Mouse (Mus musculus) MEL (cell line): ENCODE data around the gene B9d1.

ENCODE experiments used
- BHLHE40 ChIP-seq: IDR thresholded peaks from 2 replicates; pipeline ENCODE4 v1.6.1; 2012; ENCODE audit warnings: low read depth, mild to moderate bottlenecking, inconsistent platforms, low read length, improper control_type of control experiment, borderline replicate concordance
- CTCF ChIP-seq, 3 experiments: IDR thresholded peaks in 2 of 3; conservative IDR thresholded peaks in 1 of 3; 2 replicates each; pipeline ENCODE4 v1.5.1; 2011 to 2012; ENCODE audit warnings: low read length in 3 of 3, low read depth in 2 of 3, mild to moderate bottlenecking in 2 of 3, improper control_type of control experiment in 1 of 3, inconsistent platforms in 1 of 3, mixed read lengths in 1 of 3, moderate library complexity in 1 of 3; ENCODE audit not compliant: control insufficient read depth in 1 of 3, insufficient read depth in 1 of 3, poor library complexity in 1 of 3, severe bottlenecking in 1 of 3
- ELF1 ChIP-seq: IDR thresholded peaks from 2 replicates; pipeline ENCODE4 v1.6.1; 2014; ENCODE audit warnings: low read depth, mild to moderate bottlenecking, inconsistent platforms, low read length, improper control_type of control experiment, moderate library complexity
- EP300 ChIP-seq, 2 experiments: IDR thresholded peaks; 2 replicates each; pipeline ENCODE4 v1.6.1; 2011; ENCODE audit warnings: improper control_type of control experiment in 2 of 2, low read length in 2 of 2, low read depth in 1 of 2, mild to moderate bottlenecking in 1 of 2
- GATA1 ChIP-seq: IDR thresholded peaks from 2 replicates; pipeline ENCODE4 v1.6.1; 2011; ENCODE audit warnings: low read depth, low read length, improper control_type of control experiment
- HCFC1 ChIP-seq: IDR thresholded peaks from 2 replicates; pipeline ENCODE4 v1.6.1; 2012; ENCODE audit warnings: low read depth, mild to moderate bottlenecking, inconsistent platforms, low read length, improper control_type of control experiment, moderate library complexity
- MAFK ChIP-seq: IDR thresholded peaks from 2 replicates; pipeline ENCODE4 v1.6.1; 2011; ENCODE audit warnings: low read depth, mild to moderate bottlenecking, low read length, improper control_type of control experiment, borderline replicate concordance
- MAX ChIP-seq: IDR thresholded peaks from 2 replicates; pipeline ENCODE4 v1.6.1; 2011; ENCODE audit warnings: low read length, improper control_type of control experiment
- NRF1 ChIP-seq: IDR thresholded peaks from 2 replicates; pipeline ENCODE4 v1.6.1; 2014; ENCODE audit warnings: low read depth, mild to moderate bottlenecking, inconsistent platforms, low read length, improper control_type of control experiment, moderate library complexity; ENCODE audit not compliant: poor library complexity, insufficient read depth, severe bottlenecking
- POLR2A ChIP-seq, 2 experiments: IDR thresholded peaks; 2 replicates each; pipeline ENCODE4 v1.6.1; 2011 to 2012; ENCODE audit warnings: low read length in 2 of 2, mild to moderate bottlenecking in 2 of 2, control low read depth in 1 of 2, improper control_type of control experiment in 1 of 2, low read depth in 1 of 2, moderate library complexity in 1 of 2; ENCODE audit not compliant: control insufficient read depth in 1 of 2, insufficient read depth in 1 of 2, poor library complexity in 1 of 2
- SMC3 ChIP-seq: IDR thresholded peaks from 2 replicates; pipeline ENCODE4 v1.6.1; 2011; ENCODE audit warnings: low read depth, low read length, improper control_type of control experiment
- USF1 ChIP-seq: IDR thresholded peaks from 2 replicates; pipeline ENCODE4 v1.6.1; 2014; ENCODE audit warnings: low read depth, mild to moderate bottlenecking, inconsistent platforms, low read length, improper control_type of control experiment, moderate library complexity
- ZKSCAN1 ChIP-seq: IDR thresholded peaks from 2 replicates; pipeline ENCODE4 v1.6.1; 2012; ENCODE audit warnings: low read depth, mild to moderate bottlenecking, inconsistent platforms, low read length, improper control_type of control experiment, moderate library complexity

DNA sequence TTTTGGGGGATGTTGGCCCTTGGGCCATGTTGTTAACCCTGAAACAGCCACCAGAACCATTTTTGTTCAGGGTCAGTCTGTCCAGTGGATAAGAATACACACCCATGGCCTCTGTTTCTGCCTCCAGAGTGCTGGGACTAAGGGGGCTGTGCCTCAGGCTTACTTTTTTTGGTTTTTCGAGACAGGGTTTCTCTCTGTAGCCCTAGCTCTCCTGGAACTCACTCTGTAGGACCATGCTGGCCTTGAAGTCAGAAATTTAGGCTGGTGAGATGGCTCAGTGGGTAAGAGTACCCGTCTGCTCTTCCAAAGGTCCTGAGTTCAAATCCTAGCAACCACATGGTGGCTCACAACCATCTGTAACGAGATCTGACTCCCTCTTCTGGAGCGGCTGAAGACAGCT, 26.2 kb upstream of the B9d1 start:
- TF ChIP-seq POLR2A (IDR thresholded peaks at IDR 0.05; ENCODE audit: control insufficient read depth in 1 of 2, insufficient read depth in 1 of 2, low read depth in 1 of 2, low read length in 2 of 2, poor library complexity in 1 of 2) = no peak
- no peak for TF ChIP-seq CTCF (IDR thresholded peaks at IDR 0.05 in 2 of 3, conservative IDR thresholded peaks at IDR 0.05 in 1 of 3; ENCODE audit: control insufficient read depth in 1 of 3, insufficient read depth in 1 of 3, low read depth in 2 of 3, low read length in 3 of 3, poor library complexity in 1 of 3, severe bottlenecking in 1 of 3)
- TF ChIP-seq USF1 = no peak
- no peak for TF ChIP-seq BHLHE40
- TF ChIP-seq EP300 (IDR thresholded peaks at IDR 0.05; ENCODE audit: low read depth in 1 of 2, low read length in 2 of 2) = no peak
- TF ChIP-seq ELF1 = no peak
- no peak for TF ChIP-seq MAX
- no peak for TF ChIP-seq SMC3
- no peak for TF ChIP-seq GATA1
- TF ChIP-seq HCFC1 = no peak
- TF ChIP-seq NRF1 = no peak
- TF ChIP-seq MAFK = no peak
- TF ChIP-seq ZKSCAN1 = no peak
